Mouse (Mus musculus) ovary, adult 10 weeks (tissue): Measurements from ENCODE around the gene Tsg101. TPM values are rescaled to one million over a fixed set of nuclear protein-coding genes. Genes with fewer than 3 reads are reported as not detected.

ENCODE experiments used
- polyA plus RNA-seq: library from polyadenylated mRNA; stranded (reverse); fragments of 350-450 nt; fragmentation: Illumina TruSeq; extraction: RNeasy Lipid Tissue Mini Kit (QIAGEN cat#74804); gene quantifications from one replicate; pipeline ENCODE4 v1.2.3, GENCODE M21; 2014

Gene Tsg101
- polyA plus RNA-seq, result 346 TPM

GRCm38 (mm10) chr7:46919551-46920176, at the start of gene Tsg101:
Gene Tsg101 (minus strand): TSS chr7:46919969.

GRCm38 (mm10) chr7:46957831-46958691, 38.3 kb upstream of the Tsg101 start, which contains the start of gene Uevld:
Gene Uevld (minus strand): TSS chr7:46958527.

GRCm38 (mm10) chr7:46860996-46861395, 58.8 kb downstream of the Tsg101 start, which contains the start of gene Ldhc:
Gene Ldhc (plus strand): TSS chr7:46861203.

GRCm38 (mm10) chr7:46840787-46841525, 78.8 kb downstream of the Tsg101 start, which contains the start of gene Ldha:
Gene Ldha (plus strand): TSS chr7:46841475.

Other genes with a start within 250 kb of the Tsg101 start
- gene Tph1, start 247.4 kb downstream of the Tsg101 start, polyA plus RNA-seq, result 0.60 TPM
- 8.5 TPM for gene Saal1, start 209.3 kb downstream of the Tsg101 start, polyA plus RNA-seq
- gene Saa3, start 204.3 kb downstream of the Tsg101 start, polyA plus RNA-seq, result 1.9 TPM
- gene Saa4, start 187.4 kb downstream of the Tsg101 start, polyA plus RNA-seq, result not detected
- not detected for gene Saa1, start 177.0 kb downstream of the Tsg101 start, polyA plus RNA-seq
- not detected for gene Saa2, start 168.2 kb downstream of the Tsg101 start, polyA plus RNA-seq
- 24.9 TPM for gene Hps5, start 123.9 kb downstream of the Tsg101 start, polyA plus RNA-seq
- gene Gtf2h1, start 123.9 kb downstream of the Tsg101 start, polyA plus RNA-seq, result 86.2 TPM
- gene Ldha, start 78.5 kb downstream of the Tsg101 start, polyA plus RNA-seq, result 106 TPM
- gene Ldhc, start 58.8 kb downstream of the Tsg101 start, polyA plus RNA-seq, result 0.74 TPM
- gene Uevld, start 38.6 kb upstream of the Tsg101 start, polyA plus RNA-seq, result 41.9 TPM
- not detected for gene Gm9999, start 63.6 kb upstream of the Tsg101 start, polyA plus RNA-seq
- 73.8 TPM for gene Spty2d1, start 88.4 kb upstream of the Tsg101 start, polyA plus RNA-seq
- 16.7 TPM for gene Tmem86a, start 130.6 kb upstream of the Tsg101 start, polyA plus RNA-seq
- gene Ptpn5, start 213.7 kb upstream of the Tsg101 start, polyA plus RNA-seq, result 0.54 TPM